Mouse (Mus musculus) thymus, adult 2 months (tissue): Measurements from ENCODE around the gene Rimkla.

Experiments
- CTCF ChIP-seq: fragments of 200-500 bp; IDR thresholded peaks from 2 replicates; pipeline ENCODE4 v1.5.1; 2012; ENCODE audit warnings: mild to moderate bottlenecking, control low read depth, low read length, moderate library complexity, borderline replicate concordance; ENCODE audit not compliant: control insufficient read depth, poor library complexity, insufficient read depth; ENCODE audit errors: extremely low read depth
- POLR2A ChIP-seq: fragments of 200-500 bp; IDR thresholded peaks from 2 replicates; pipeline ENCODE4 v1.6.1; 2012; ENCODE audit warnings: mild to moderate bottlenecking, low read length, control low read depth, moderate library complexity; ENCODE audit not compliant: control insufficient read depth, poor library complexity, insufficient read depth; ENCODE audit errors: extremely low read depth

DNA sequence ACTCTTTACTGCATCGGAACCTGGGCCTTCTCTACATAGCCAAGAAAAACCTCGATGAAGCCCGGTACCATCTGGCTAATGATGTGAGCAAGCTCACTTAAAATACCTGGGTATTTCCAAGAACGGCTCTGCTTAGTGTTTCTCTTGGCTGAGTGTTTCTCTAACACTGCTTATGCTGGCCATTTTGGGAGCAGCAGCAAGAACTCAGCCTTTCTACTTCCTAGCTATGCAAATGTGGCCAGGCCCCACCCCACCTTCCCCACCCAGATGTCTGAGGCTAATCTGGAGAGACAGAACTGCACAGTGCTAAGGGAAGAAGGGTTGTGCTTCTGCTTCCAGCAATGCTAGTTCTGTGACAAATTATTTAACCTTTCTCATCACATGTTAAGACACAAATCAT, 50.6 kb downstream of the Rimkla start:
- TF ChIP-seq CTCF (no peak), POLR2A (no peak)
